ENCODE assay signal across 10 mouse cellular contexts in genomic region chr3:97160908-97161307, GRCm38 (mm10). TPM values are rescaled to one million over a fixed set of nuclear protein-coding genes. Genes with fewer than 3 reads are reported as not detected.
A peak's percentile ranks its signal among the peaks of the same experiment; 100 is the strongest.
DNase-seq lines count a peak whose midpoint lies in the region; ATAC-seq lines count a peak whose summit lies in the region.
"Had no signal": no experiment of that assay in that cellular context is flagged by ENCODE, and none has a peak within 500 bp of the region (broad histone marks: within the 10 kb centered on the region; RNA-seq: fewer than 3 reads in every experiment).

No protein-coding gene starts in this region.

- WGBS in stomach, embryonic 14.5 days, result 48% methylated on average over 10 of the region's 10 CpGs
- 82% methylated on average over 10 of the region's 10 CpGs for WGBS in forebrain, embryonic 10.5 days

- H3K36me3 ChIP-seq in stomach, embryonic 14.5 days (ENCODE audit: control insufficient read depth, insufficient read depth, low read length), result no peaks in the 10 kb centered on the region
- peaks cover 14% of the 10 kb centered on the region for H3K36me3 ChIP-seq in forebrain, embryonic 10.5 days (replicated peaks)
- H3K36me3 ChIP-seq: embryonic facial prominence, embryonic 12.5 days had no signal

- ATAC-seq in cerebellum, adult (ENCODE audit: insufficient number of reproducible peaks, low FRiP score, low TSS enrichment), result no peak
- no peak for ATAC-seq in stomach, embryonic 14.5 days (ENCODE audit: insufficient number of reproducible peaks, insufficient read depth, low FRiP score, low read depth)

- H3K4me2 ChIP-seq in stomach, embryonic 14.5 days (replicated peaks; ENCODE audit: low read depth, low read length), result no peak overlapping the region
- H3K4me2 ChIP-seq: embryonic facial prominence, embryonic 12.5 days had no signal

- H3K27me3 ChIP-seq in stomach, embryonic 14.5 days (ENCODE audit: control insufficient read depth, insufficient read depth, low read length), result no peaks in the 10 kb centered on the region
- H3K27me3 ChIP-seq in forebrain, embryonic 10.5 days (ENCODE audit: poor library complexity, severe bottlenecking), result no peaks in the 10 kb centered on the region
- H3K27me3 ChIP-seq: embryonic facial prominence, embryonic 12.5 days had no signal

- no peaks in the 10 kb centered on the region for H3K9me3 ChIP-seq in stomach, embryonic 14.5 days (ENCODE audit: control insufficient read depth, low read depth, low read length)
- H3K9me3 ChIP-seq in forebrain, embryonic 10.5 days, result no peaks in the 10 kb centered on the region
- H3K9me3 ChIP-seq: embryonic facial prominence, embryonic 12.5 days had no signal

- no peak overlapping the region for H3K4me3 ChIP-seq in stomach, embryonic 14.5 days (ENCODE audit: low read depth, low read length)
- H3K4me3 ChIP-seq in forebrain, embryonic 10.5 days, result no peak overlapping the region
- H3K4me3 ChIP-seq: embryonic facial prominence, embryonic 12.5 days had no signal

- DNase-seq in cerebellum, postnatal 10 days, result peak; percentile 16 to 29
- DNase-seq in ovary, adult 18-20 months (ENCODE audit: low spot score), result peak; percentile 13
- DNase-seq in ovary, postnatal 10 days (ENCODE audit: low spot score), result no peak
- DNase-seq in kidney, postnatal 36 days, result peak; percentile 34 to 58
- no peak for DNase-seq in embryo, embryonic 10 days (ENCODE audit: low spot score)
- no peak for DNase-seq in forebrain, embryonic 10.5 days (ENCODE audit: extremely low spot score, low spot score)

- peak overlapping the region; percentile 48; the same call in 1 of the 2 replicates for H3K27ac ChIP-seq in stomach, embryonic 14.5 days (ENCODE audit: low read length)
- no peak overlapping the region for H3K27ac ChIP-seq in forebrain, embryonic 10.5 days
- H3K27ac ChIP-seq: embryonic facial prominence, embryonic 12.5 days; macrophage had no signal

- H3K9ac ChIP-seq in stomach, embryonic 14.5 days (replicated peaks; ENCODE audit: low read depth, low read length), result no peak overlapping the region
- H3K9ac ChIP-seq: embryonic facial prominence, embryonic 12.5 days had no signal

- H3K4me1 ChIP-seq in stomach, embryonic 14.5 days (ENCODE audit: control insufficient read depth, insufficient read depth, low read length), result peaks cover 4% of the 10 kb centered on the region; the same call in 1 of the 2 replicates
- H3K4me1 ChIP-seq in forebrain, embryonic 10.5 days, result peaks cover 27% of the 10 kb centered on the region

RNA-seq across cellular contexts. Expression of gene Acp6, which starts 2.3 kb away (rescaled TPM):
- polyA plus RNA-seq in stomach, embryonic 14.5 days (2014; fragmentation: Nextera tagmentation; extraction: Ambion mirVana), result 48.4 and 51.9 TPM in 2 replicates
- 35.9 and 39.0 TPM in 2 replicates for polyA plus RNA-seq in forebrain, embryonic 10.5 days (2016; fragmentation: Nextera tagmentation; extraction: Ambion mirVana)

Comparison
In these comparisons a context has a peak if more than half of its experiments do, and no peak if none do; other contexts are left out.
1. DNase-seq: peak in cerebellum, postnatal 10 days (2 of 2), ovary, adult 18-20 months (single experiment) and kidney, postnatal 36 days (2 of 2); none in ovary, postnatal 10 days (single experiment), embryo, embryonic 10 days (single experiment) and forebrain, embryonic 10.5 days (single experiment).